Mouse (Mus musculus) C2C12 (cell line): Measurements from ENCODE around the gene Sec14l5.

Experiments used
- CEBPB ChIP-seq: IDR thresholded peaks from one replicate; pipeline ENCODE4 v1.6.1; 2011; ENCODE audit warnings: low read depth, mild to moderate bottlenecking, control low read depth, moderate library complexity
- CTCF ChIP-seq: IDR thresholded peaks from one replicate; pipeline ENCODE4 v1.5.1; 2011; ENCODE audit not compliant: control insufficient read depth, insufficient read depth, insufficient read length
- MAX ChIP-seq: IDR thresholded peaks from one replicate; pipeline ENCODE4 v1.6.1; 2011; ENCODE audit warnings: mild to moderate bottlenecking, control low read depth
- MYOD1 ChIP-seq: IDR thresholded peaks from one replicate; pipeline ENCODE4 v1.6.1; 2011; ENCODE audit warnings: low read depth; ENCODE audit not compliant: control insufficient read depth, insufficient read length
- MYOG ChIP-seq: IDR thresholded peaks from one replicate; pipeline ENCODE4 v1.6.1; 2011; ENCODE audit not compliant: control insufficient read depth, insufficient read length; ENCODE audit errors: extremely low read depth
- USF1 ChIP-seq: IDR thresholded peaks from one replicate; pipeline ENCODE4 v1.6.1; 2011; ENCODE audit warnings: low read depth, mild to moderate bottlenecking, control low read depth, moderate library complexity

- TF ChIP-seq MAX (no peak), CTCF (no peak), USF1 (no peak), CEBPB (no peak), MYOD1 (no peak), MYOG (no peak)
These were observed 10.2 kb downstream of the Sec14l5 start for GRCm38 (mm10) chr16:5157113-5157512.
